Mouse (Mus musculus): ENCODE data around the gene Spin1.

- TF ChIP-seq CTCF (IDR thresholded peaks at IDR 0.05; ENCODE audit: control insufficient read depth, insufficient read depth, insufficient read length): no peak
- no peak for TF ChIP-seq USF1 (IDR thresholded peaks at IDR 0.05; ENCODE audit: low read depth)
- TF ChIP-seq MYOD1 (IDR thresholded peaks at IDR 0.05; ENCODE audit: control insufficient read depth, insufficient read length, low read depth): no peak
Measured at GRCm38 (mm10) chr13:51099560-51100232, 984 bp upstream of the Spin1 start.
